Mouse (Mus musculus) right cerebral cortex, adult 2 months (tissue): ENCODE measurements around the gene Vps8.

ENCODE experiments used
- DNase-seq, 2 experiments: peaks; one replicate each; pipeline ENCODE4 v3.0.0; 2021 to 2022; ENCODE audit warnings: low spot score in 2 of 2

Vps8 gene

DNA sequence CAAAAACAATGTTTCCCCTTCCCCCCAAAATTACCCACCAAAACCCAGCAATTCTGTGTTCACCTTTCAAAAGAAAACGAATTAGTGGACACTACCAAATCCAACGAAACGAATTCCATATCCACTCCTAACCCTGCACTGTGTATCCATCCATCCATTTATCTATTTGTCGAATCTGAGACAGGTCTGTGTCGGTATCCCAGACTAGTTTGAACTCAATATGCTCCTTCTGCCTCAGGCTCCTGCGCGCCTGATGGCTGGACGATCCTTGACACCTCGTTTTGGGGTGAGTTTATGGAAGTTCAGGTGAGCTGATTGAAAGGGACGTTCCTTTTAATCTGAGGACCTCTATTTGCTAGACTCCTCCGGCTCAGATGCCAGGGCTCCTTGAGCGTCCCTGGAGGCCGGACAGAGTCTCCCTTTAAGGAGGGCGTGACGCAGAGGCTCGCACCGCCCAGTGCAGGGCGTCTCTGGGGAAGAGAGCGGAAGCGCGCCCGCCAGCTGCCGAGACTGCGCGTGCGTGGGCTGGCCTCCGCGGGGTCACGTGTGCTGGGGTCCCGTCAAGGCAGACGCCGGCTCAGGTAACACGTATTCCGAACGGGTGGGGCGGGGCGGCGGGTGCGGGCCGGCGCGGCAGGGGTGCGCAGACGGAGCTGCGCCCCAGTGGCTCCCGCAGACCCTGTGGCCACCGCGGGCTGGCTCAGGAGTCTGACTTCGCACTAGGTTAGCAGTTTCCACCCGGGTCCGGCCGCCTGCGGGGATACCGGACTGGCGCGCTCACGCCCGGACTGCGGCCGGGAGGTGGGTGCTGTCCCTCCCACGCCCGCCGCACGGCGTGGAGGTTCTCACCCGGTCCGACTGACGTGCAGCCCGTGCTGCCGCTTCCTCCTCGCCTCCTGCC is at the start of gene Vps8:
TSS of gene Vps8 (plus strand) at position 474 of the 901 bp plus-strand sequence.
- peak; percentile 87 to 89 for DNase-seq

DNA sequence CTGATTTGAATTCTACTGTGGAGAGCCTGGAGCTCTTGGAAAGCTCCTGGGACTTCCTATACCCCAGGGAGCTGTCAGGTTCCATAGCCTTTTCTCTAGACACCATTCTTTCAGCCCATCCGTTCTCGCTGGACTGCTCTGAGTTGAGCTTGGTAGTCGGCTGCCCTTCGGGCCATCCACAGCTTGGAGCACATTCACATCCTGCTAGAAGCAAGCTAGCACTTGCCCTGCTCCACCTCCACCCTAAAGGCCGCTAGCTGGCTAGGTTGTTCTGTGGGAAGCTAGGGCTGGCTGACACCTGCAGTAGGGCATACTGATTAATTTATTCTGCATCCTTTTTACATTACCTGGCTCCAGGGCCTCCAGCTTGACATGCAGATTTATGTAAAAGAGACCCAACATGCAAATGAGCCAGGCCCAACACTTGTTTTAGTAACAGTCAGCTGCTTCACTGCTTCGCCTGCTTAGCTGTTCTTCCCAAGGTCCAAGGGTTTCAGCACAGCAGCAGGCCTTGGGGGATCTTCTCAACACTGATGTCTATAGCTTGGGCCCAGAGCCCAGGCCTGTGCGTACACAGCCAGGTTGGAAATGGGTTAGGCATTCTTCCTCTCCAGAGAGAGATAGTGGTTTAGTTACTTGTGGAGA is 49.5 kb upstream of the Vps8 start:
- DNase-seq, result peak; percentile 35 to 57

DNA sequence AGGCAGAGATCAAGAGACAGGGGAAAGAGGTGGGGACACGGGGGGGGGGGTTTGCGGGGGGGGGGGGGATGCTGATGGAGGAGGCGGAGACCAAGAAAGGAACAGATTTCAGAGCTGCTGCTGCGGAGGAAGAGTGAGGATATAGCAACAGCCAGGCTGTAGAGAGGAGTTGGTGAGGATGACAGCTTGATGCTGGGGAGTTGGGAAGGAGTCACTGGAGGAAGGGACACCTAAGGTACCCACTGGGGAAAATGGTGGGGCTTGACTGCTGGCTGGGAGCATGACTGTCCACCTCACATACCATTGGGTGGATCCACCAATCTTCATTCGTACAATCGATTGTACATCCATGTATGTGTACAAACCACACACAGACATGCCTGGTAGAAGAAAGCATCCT is 48.9 kb upstream of the Vps8 start:
- DNase-seq, result peak in 1 of 2 experiments; percentile 23

DNA sequence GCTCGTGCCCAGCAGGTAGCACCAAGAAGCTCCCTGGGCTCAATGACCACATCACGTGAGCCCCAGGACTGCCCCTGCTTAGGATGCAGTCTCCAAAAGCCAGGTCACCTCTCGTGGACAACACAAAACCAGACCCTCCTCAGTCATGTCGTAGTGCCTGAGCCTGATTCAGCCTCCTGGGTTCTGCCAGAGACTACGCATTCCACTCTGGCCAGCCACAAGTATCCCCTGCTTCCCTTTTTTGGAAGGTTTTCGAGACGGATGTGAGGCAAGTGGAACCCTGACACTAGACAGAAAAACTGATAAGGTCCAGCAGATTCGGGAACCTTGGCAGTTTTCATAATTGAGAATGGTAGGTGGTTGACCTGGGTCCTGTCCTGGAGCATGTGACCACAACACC is 47.8 kb upstream of the Vps8 start:
- no peak for DNase-seq

DNA sequence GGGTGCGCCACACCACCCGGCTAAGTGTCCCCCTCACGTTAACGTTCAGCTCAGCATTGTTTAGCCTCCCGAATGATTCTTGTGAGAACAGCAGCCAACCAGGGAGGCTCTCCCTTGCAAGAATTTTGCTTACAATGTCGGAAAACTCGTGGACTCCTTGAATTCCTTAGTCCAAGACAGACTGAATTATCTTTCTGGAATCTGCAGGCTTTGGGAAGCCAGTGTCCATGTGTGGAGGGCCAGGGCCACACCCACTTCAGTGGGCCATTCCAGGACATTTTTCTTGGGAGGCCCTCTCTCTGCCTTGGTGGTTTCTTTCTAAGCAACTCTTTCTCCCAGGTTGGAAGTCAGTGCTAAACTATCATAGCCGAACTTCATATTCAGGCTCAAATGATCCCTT is 46.6 kb upstream of the Vps8 start:
- DNase-seq, result no peak

DNA sequence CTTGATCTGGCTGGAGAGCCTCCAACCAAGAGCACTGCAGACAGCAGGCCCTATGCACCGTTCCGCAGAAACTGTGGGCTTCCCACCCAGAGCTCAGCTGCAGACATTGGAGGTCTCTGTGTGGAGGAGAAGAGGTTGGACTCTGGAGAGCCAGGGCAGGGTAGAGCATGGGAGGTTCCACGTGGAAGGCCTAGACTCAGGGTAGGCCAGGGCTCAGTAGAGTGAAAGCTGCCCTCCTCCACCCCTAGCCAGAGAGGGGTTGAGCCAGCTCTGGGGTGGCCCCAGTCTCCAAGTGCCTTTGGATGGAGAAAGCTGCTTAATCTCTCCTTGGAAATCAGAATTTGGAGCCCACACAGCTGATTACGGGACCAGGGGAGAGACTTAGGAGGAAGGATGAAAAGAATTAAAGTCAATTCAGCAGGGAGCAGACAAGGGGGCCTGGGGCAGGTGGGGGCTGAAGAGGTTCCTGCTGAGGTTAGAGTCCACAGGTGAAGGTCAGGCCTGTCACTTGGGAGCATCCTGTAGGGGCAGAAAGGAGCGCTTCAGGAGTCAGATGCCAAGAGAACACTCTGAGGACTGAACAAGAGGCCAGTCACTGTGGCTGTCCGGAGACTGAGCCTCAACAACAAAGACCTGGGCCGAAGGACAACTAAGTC is 45.8 kb upstream of the Vps8 start:
- no peak for DNase-seq

DNA sequence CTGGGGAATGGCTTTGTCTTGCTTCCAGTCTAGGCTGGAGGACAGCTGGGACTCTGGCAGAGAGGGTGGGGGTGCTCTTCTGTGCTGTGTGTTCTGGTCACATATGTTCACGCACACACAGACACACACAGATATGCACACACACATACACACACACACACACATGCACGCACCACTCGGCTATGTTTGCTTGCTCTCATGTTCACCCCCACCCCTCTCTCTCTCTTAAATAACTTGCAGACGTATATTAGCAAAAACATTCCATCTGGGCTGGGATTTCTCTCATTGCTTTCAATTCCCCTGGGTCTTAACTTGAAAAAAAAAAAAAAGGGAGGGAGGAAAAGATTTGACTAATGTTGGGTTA is 45.3 kb upstream of the Vps8 start:
- DNase-seq, result no peak

DNA sequence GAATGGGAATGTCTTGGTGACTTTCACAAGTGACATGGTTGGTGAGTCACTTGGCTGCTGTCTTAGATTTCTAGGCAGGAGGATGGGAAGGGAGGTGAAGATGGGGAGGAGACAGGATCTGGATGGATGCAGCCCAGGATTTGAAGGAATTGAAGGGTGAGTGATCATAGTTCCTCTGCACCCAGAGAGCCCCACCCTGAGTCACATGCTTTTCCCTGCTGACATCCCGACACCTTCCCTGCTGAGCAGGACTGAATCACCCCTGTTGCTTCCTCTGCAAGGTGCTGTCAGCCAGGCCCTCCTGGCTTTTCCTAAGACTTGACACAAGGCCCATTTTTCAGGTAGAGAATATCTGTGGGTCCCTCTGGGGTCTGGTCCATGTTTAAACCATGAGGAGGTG is 41.4 kb upstream of the Vps8 start:
- DNase-seq, result no peak

DNA sequence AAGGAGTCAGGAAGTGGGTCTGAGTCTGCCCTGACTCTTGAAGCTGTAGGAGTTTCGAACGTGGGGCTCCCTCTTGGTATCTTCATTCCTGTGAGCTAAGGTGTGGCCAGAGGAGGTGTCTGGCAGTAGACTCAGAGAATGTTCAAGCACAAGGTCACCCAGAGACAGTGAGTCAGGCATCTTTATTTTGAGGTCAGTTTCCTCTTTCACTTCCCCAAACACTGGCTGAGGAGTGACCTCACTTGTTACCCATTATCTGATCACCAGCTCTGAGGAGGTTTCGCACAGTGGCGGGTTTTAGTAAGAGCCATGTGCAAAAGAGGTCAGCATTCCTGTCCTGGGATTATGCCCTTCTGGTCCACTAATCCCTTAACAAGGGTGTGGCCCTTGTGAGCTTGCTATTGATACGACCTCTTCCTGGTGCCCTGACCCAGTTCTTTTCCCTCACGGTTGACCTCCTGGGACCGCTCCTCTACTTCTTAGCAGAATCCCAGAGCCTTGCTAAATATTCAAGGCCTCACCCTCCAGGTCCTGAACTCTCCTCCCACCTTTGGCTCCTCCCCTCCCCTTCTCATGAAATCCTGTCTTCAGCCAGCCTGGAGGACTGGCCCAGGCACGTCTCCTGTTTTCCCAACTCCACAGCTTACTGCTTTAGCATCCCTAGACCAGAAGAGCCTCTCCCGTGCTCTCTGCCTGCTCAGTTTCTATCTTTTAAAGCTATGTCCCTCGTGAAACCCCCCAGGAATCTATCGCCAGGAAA is 40.6 kb upstream of the Vps8 start:
- DNase-seq, result no peak

DNA sequence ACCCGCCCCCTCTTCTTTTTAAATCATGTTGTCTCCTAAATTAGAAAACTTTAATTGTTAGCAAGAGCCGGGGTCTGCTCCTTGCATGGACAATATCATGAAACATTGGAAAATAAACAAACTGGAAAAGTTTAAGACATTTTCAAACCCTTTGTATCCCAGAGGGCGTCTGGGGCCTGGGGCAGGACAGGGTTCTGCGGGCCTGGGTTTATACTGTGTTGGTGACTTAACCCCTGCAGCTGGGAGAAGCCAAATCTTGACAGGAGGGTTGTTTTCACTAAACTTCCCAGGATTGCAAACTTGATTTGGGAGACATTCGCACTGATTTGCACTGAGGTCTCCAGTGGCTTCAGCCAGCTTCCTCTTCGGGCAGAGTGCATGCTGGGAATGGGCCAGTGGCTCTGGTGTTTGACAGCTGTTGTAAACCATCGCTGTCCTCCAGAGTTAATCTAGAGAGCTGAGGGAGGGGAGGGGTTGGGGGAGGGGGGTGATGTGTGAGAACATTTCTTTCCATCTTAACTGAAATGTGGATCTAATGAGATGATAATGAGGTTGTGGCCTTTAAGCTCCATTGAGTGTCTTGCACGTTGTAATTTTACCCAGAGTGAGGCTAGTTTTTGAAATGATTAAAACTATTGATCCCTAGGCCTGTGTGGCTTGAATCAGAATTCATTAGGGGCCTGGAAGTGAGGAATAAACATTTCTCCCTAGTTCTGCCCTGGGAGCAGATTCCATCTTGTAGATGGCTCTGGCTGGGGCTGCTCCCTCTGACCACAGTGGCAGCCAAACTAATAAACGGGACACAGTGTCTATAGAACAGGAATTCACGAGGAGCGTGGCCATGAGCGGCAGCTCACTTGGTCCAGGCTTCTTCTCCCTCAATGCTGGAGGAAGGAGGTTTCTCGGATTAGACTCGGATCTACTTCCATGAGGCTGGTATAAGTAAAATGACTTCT is 36.7 kb upstream of the Vps8 start:
- DNase-seq, result no peak

DNA sequence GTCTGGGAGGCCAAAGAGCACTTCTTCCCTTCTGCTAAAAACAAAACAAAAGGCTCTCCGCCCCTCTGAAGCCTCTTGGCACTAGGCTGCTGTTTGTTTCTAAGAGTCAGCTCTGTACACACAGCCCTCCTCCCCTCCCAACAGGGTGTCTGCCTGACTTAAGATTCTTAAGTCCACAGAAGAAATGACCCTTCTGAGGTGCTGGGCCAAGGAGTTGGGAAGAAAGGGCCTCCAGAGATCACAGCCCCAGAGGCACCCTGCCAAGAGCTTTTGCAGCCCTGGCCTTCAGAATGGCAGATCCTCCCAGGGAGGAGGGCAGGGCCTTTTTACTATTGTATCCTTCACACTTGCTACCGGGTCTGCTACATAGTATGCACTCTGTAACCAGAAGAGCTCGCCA is 33.6 kb upstream of the Vps8 start:
- no peak for DNase-seq

DNA sequence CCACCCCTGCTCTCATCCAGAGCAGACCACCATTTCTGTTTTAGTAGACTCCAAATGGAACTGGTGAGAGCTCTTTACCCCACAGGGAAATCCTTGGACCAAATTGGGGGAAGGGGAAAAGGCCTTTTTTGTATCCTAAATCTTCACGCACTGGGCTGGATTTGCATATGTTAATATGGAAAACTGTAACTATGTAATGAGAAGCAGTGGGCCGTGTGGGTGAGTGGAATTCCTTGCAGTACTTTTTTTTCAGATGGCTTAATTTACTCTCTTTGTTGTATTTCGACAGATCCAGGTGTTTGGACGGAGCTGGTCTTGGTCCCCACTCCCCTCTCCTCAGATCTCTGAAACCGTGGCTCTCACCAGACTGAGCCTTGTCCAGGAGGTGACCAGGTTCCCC is 32.2 kb upstream of the Vps8 start:
- no peak for DNase-seq

DNA sequence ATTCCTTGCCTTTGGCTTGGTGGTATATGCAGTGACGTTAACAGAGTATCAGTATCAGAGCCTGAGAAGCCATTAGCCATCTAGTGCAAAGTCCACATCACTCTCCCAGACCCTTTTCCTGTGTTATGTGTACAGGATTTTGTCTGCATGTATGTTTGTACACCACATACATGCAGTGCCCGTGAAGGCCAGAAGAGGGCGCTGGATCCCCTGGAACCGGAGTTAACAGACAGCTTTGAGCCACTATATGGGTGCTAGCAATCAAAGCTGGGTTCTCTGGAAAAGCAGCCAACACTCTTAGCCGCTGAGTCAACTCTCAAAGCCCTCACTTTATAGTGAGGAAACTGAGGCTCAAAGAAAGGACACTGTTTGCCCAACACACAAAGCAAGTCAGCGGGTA is 30.8 kb upstream of the Vps8 start:
- no peak for DNase-seq

DNA sequence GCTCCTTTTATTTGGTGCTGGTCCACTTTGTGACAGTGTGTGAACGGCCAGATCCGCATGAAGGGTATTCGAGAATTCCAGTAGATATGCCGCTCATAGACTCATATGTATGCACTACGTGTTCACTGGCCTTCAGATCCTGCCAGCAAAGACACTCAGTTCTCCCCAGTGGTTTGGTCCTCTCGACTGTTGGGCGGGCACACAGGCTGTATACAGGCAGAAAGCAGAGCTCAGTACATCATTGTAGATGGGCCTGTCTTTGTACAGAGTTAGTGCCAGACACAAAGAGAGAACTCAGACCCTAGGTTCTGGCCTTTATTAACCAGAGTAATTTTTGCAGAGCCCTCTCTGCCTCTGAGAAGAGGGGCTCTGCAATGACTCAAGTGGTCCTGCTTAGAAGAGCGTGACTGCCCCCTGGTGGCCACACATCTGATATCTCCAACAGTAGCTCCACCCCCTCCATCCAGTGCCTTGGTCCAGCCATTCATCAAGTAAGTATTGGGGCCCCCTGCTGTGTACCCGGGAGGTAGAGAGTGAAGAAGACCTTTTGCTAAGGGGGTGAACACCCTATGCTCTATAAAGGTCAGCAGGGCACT is 30.3 kb upstream of the Vps8 start:
- DNase-seq, result peak; percentile 82 to 90

DNA sequence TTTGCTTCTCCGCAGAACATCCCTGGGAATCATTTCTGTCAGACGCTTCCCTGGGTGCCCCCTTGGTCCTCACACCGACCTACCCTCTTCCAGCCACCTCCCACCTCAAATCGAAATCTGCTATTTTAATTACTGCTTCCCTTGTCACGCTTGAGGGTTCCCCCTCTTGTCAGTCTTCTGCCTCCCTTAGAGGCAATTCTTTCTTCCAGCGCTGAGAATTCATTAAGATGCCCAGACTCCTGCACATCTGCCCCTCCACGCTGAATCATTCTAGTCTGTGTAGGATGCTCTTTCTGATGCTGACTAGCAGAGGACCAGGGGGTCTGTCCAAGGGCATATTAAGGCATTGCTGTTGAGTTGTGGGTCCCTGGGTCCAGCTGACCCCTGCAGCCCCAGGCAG is 27.4 kb upstream of the Vps8 start:
- no peak for DNase-seq

DNA sequence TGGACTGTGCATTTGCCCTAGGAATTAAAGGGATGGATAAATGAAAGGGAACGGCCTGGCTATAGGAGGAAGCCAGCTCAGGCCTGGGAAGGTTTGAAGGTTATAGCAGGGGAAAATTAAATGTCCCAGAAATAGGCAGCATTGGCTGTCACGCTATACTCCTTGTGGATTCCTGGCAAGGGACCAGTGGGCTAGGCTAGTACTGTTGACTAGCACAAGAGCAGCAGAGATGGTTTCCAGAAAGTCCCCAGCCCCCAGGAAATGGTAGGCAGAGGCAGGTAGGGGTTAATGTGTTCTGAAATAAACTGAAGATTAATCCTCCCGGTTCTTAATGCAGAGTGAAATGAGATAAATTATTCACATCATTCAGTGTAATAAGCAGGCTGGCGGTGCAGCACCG is 25.2 kb upstream of the Vps8 start:
- DNase-seq, result no peak

DNA sequence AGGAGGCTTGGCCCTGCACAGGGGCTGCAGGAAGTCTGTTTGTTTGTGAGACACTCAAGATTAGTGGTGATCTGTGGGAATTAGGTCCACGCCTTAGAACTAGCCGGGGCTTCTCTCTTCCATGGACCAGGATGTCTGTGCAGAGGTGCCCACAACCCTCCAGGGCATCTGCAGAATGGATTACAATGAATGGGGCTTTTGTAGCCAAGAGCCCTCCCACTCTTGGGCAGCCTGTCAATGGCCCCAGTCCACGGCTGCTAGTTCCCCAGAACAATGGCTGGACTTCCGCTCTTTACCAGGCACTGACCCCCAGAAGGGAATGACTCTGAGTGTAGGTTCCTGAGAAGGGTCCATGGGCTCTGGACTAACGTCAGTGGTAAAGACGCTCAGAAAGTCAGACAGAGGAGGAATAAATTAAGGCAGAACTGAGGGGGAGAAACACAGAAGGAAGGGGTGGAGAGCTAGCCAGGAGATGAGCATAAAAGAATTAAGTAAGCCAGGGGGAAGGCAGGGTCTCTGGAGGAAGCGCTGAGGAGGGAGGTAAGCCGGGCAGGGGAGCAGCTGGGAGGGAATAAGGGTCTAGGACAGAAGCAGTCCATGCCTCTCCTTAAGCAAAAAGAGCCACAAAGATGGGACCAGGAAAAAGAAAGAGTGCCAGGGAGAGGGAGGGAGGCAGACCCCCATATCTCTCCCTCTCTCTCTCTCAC is 24.4 kb upstream of the Vps8 start:
- no peak for DNase-seq

DNA sequence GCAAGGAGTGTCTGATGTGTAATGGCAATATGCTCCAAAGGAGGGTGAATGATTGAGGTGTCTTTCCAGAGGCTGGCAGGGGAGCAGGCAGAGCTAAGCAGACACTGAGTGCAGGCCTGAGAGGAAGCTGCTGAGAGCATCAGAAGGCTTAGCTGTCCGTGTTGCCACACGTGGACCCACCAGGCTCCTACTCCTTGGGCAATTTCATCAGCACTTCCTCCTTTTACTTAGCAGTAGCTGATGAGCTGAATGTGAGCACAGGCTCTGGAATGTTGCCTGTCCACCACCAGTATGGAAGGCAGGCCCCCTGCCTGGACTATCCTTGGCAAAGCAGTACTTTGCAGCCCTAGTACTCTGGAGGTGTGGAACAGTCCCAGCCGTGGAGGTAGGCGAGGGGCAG is 23.0 kb upstream of the Vps8 start:
- DNase-seq, result no peak

DNA sequence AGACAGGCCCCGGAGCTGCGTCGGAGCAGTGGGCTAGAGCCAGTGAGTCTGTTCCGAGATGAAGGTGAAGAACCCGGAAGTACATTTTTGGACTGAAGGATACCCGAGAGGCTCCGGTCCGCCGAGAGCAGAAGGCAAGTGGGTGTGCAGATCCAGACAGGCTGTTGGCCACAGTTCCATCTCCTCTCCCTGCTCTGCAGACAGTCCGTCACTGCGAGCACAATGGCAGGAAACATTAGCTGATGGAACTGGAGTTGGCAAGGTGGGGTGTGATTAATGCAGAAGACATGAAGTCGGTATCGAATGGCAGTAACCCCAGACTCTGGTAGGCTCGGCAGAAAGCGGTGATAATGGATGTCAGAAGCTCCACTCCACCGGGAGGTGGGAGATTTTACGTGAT is 20.9 kb upstream of the Vps8 start:
- peak; percentile 58 to 63 for DNase-seq

DNA sequence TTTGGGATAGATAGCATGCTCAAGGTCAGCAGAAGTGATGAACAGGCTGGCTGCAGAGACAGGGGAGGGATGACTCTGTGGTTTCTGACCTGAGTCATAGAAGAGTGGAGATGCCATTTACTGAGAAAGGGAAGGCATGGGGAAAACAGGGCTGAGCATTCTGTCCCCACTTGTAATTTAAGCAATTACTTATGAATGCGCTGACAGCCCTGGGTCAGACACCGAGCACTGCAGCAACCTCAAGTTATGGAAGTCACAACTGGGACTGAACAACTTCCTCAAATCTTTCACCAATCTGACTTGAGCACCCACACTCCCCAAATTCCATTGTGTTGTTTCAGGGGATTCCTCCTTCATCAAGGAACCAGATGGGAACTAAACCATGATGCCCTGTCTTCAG is 19.5 kb upstream of the Vps8 start:
- DNase-seq, result no peak
